Mouse (Mus musculus) small intestine, adult 2 months (tissue): ENCODE measurements around the gene Pdss2.
A peak's percentile ranks its signal among the peaks of the same experiment; 100 is the strongest.

Experiments
- CTCF ChIP-seq: fragments of 200-500 bp; IDR thresholded peaks from 2 replicates; pipeline ENCODE4 v1.5.1; 2012; ENCODE audit warnings: low read depth, mild to moderate bottlenecking, control low read depth, inconsistent platforms, low read length, moderate library complexity, mixed read lengths; ENCODE audit not compliant: insufficient replicate concordance, insufficient read length; ENCODE audit errors: extremely low read depth
- POLR2A ChIP-seq: fragments of 200-500 bp; IDR thresholded peaks from 2 replicates; pipeline ENCODE4 v1.6.1; 2012; ENCODE audit warnings: low read depth, mild to moderate bottlenecking, control low read depth, inconsistent platforms, low read length, moderate library complexity

DNA sequence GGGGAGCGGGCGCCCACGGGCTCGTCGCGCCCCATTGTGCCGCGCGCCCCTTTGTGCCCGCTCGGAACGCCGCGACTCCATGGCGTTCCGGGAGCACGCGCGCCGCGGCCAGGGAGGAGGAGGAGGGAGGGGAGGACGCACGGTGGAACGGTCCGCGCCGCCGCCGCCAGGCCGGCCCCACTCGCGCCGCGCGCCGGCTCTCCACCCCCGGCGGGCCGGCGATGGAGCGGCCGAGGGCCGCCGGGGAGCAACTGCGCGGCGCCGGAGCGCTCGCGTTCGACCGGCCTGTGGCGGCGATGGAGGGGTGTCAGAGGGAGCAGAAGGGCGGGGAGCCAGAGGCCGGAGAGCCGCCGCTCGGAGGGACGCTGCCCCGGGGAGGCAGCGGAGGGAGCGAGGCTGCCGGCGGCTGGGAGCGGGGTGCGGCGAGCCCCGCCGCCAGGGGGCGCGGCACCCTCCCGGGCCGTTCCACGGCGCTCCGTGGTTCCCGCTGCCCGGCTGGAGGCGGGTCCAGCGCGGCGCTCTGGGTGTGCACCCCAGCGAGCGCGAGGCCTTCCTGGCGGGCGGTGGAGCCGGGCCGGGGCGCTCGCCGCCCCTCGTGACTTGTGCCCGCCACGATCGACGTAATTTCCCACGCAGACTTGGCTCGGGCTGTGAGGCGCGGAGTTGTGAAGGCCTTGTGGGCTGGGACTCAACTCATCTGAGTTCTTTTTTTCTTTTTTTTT is 258.3 kb downstream of the Pdss2 start:
- peak; percentile 75 for TF ChIP-seq CTCF
- peak; percentile 24 for TF ChIP-seq POLR2A
